Comparison of ENCODE assay signal across 10 mouse cellular contexts in the genomic region with DNA sequence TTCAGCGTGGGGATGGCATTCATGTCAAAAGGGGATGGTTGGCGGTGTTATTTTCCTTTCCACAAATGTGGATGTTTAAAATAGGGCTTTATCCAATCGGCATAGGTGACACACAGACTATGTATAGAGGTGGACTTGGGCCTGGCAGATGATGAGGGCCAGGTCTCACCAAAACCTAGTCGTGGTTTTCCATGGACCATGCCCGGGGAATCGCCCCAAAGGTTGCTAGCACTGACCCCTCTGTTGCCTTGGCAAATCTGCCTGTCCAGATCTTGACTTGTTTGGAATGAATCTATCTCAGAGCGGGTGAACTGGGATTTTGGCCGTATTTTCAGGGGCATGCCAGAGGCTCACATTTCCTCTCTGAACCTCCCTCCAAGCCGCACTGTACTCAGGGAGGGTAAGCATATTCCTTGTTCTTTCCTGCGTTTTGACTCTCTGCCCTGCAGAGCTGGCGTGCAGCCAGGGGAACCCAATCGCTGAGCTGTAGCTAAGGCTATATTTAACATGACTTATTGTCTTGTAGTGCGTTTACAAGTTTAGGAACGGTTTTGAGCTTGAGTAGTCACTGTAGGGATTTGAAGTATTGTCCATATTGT. TPM values are rescaled to one million over a fixed set of nuclear protein-coding genes. Genes with fewer than 3 reads are reported as not detected.
DNase-seq lines count a peak whose midpoint lies in the region; ATAC-seq and TF ChIP-seq lines count a peak whose summit lies in the region.
"Had no signal": no experiment of that assay in that cellular context is flagged by ENCODE, and none has a peak within 500 bp of the region (broad histone marks: within the 10 kb centered on the region; RNA-seq: fewer than 3 reads in every experiment).

No protein-coding gene starts in this region.

- ATAC-seq in megakaryocyte, adult 5-6 weeks (ENCODE audit: poor library complexity, severe bottlenecking): no peak
- ATAC-seq in stomach, embryonic 14.5 days (ENCODE audit: insufficient number of reproducible peaks, insufficient read depth, low FRiP score, low read depth): 0 out of 2 replicates have a peak, but pooled peaks have one; percentile 56
- no peak for ATAC-seq in monocyte, adult 5-6 weeks (replicated peaks; ENCODE audit: insufficient number of reproducible peaks, low FRiP score, low TSS enrichment, poor library complexity, severe bottlenecking)

- no peaks in the 10 kb centered on the region for H3K36me3 ChIP-seq in megakaryocyte, embryonic 14.5 days (replicated peaks; ENCODE audit: low read length)
- H3K36me3 ChIP-seq in stomach, embryonic 14.5 days (ENCODE audit: control insufficient read depth, insufficient read depth, low read length): no peaks in the 10 kb centered on the region

- TF ChIP-seq CTCF in gastrocnemius, adult 2 months (IDR thresholded peaks at IDR 0.05): no peak

- intact Hi-C loops in gastrocnemius, adult 2 months (cut with DNase I): no loop called here

- peaks cover 43% of the 10 kb centered on the region for H3K27me3 ChIP-seq in megakaryocyte, embryonic 14.5 days (replicated peaks)
- H3K27me3 ChIP-seq in stomach, embryonic 14.5 days (ENCODE audit: control insufficient read depth, insufficient read depth, low read length): no peaks in the 10 kb centered on the region

- 37% methylated on average over 14 of the region's 14 CpGs for WGBS in stomach, embryonic 14.5 days

- H3K27ac ChIP-seq in gastrocnemius, adult 2 months: peak overlapping the region; percentile 97
- peak overlapping the region; percentile 21; the same call in 1 of the 2 replicates for H3K27ac ChIP-seq in stomach, embryonic 14.5 days (ENCODE audit: low read length)

- H3K4me3 ChIP-seq in megakaryocyte, embryonic 14.5 days (replicated peaks): peak overlapping the region; percentile 6
- H3K4me3 ChIP-seq in gastrocnemius, adult 2 months: peak overlapping the region; percentile 75
- H3K4me3 ChIP-seq in stomach, embryonic 14.5 days (ENCODE audit: low read depth, low read length): no peak overlapping the region

- H3K9ac ChIP-seq in stomach, embryonic 14.5 days (replicated peaks; ENCODE audit: low read depth, low read length): no peak overlapping the region

- peak; percentile 71 for DNase-seq in brain, adult 2 months (ENCODE audit: low read depth, low spot score)
- DNase-seq in gastrocnemius, adult 2 months: peak; percentile 92
- DNase-seq in kidney, adult 9 months: peak; percentile 14
- no peak for DNase-seq in spleen, adult 12 weeks (ENCODE audit: low spot score)

- peaks cover 44% of the 10 kb centered on the region for H3K4me1 ChIP-seq in megakaryocyte, embryonic 14.5 days
- H3K4me1 ChIP-seq in stomach, embryonic 14.5 days (ENCODE audit: control insufficient read depth, insufficient read depth, low read length): peaks cover 19% of the 10 kb centered on the region; the same call in 1 of the 2 replicates

- H3K4me2 ChIP-seq in stomach, embryonic 14.5 days (replicated peaks; ENCODE audit: low read depth, low read length): no peak overlapping the region

- H3K9me3 ChIP-seq in megakaryocyte, embryonic 14.5 days: peaks cover 5% of the 10 kb centered on the region
- no peaks in the 10 kb centered on the region for H3K9me3 ChIP-seq in stomach, embryonic 14.5 days (ENCODE audit: control insufficient read depth, low read depth, low read length)

RNA-seq across cellular contexts. Expression of a gene that starts 1.0 kb away (rescaled TPM):
- polyA plus RNA-seq in megakaryocyte, embryonic 14.5 days (2012; ENCODE audit: insufficient read depth, low replicate concordance): 0.03 TPM in 1 of 2 replicates, not detected in the other
- total RNA-seq in megakaryocyte, adult 5-6 weeks (2015): not detected in 2 replicates
- total RNA-seq in megakaryocyte, adult 5-6 weeks (2017): not detected in 2 replicates
- 100 to 1,000 TPM; 120 to 128 TPM for total RNA-seq in gastrocnemius, adult 2 months (2021)
- polyA plus RNA-seq in stomach, embryonic 14.5 days (2014; fragmentation: Nextera tagmentation; extraction: Ambion mirVana): 0.04 and 0.16 TPM in 2 replicates
- total RNA-seq in monocyte, adult 5-6 weeks (2017): not detected in 3 replicates

RNA-seq across cellular contexts. Expression of a gene that starts 3.4 kb away (rescaled TPM):
- polyA plus RNA-seq in megakaryocyte, embryonic 14.5 days (2012; ENCODE audit: insufficient read depth, low replicate concordance): not detected in 2 replicates
- not detected in 2 replicates for total RNA-seq in megakaryocyte, adult 5-6 weeks (2015)
- not detected in 2 replicates for total RNA-seq in megakaryocyte, adult 5-6 weeks (2017)
- total RNA-seq in gastrocnemius, adult 2 months (2021): 1 to 10 TPM; 1.3 to 1.8 TPM
- polyA plus RNA-seq in stomach, embryonic 14.5 days (2014; fragmentation: Nextera tagmentation; extraction: Ambion mirVana): not detected in 2 replicates
- 0.57 TPM in 1 of 3 replicates, not detected in the others for total RNA-seq in monocyte, adult 5-6 weeks (2017)
- total RNA-seq: left cerebral cortex, postnatal 10 days had no signal
- polyA plus RNA-seq: spleen, adult 2 months had no signal

Comparison
In these comparisons a context has a peak if more than half of its experiments do, and no peak if none do; other contexts are left out.
1. RNA of a gene that starts 1.0 kb away (total RNA-seq): 120 to 128 TPM in gastrocnemius, adult 2 months; not detected in megakaryocyte, adult 5-6 weeks and not detected in monocyte, adult 5-6 weeks; every median in the first group is over 100 times any median in the second.